Mouse (Mus musculus): ENCODE data around the gene Acpp. TPM values are rescaled to one million over a fixed set of nuclear protein-coding genes. Genes with fewer than 3 reads are reported as not detected.

Acpp gene
- polyA plus RNA-seq, 1 experiment from 2014 or later = 0.84 TPM

GRCm38 (mm10) chr9:104361073-104361891 lies 23.7 kb upstream of the Acpp start:
- Histone ChIP-seq H3K36me3 (ENCODE audit: insufficient read depth, low read length) (no peaks in the 10 kb centered on the region), H3K27me3 (replicated peaks; ENCODE audit: insufficient read depth, low read length) (no peaks in the 10 kb centered on the region), H3K9me3 (ENCODE audit: low read length) (no peaks in the 10 kb centered on the region; the same call in 1 of the 2 replicates), H3K4me1 (ENCODE audit: insufficient read depth, low read depth, low read length) (no peaks in the 10 kb centered on the region), H3K4me2 (replicated peaks; ENCODE audit: low read depth, low read length) (no peak overlapping the region), H3K27ac (ENCODE audit: low read length) (no peak overlapping the region), H3K4me3 (ENCODE audit: low read depth, low read length) (no peak overlapping the region), H3K9ac (replicated peaks; ENCODE audit: low read depth) (no peak overlapping the region)
- TF ChIP-seq EP300 (IDR thresholded peaks at IDR 0.05) (no peak), CTCF (IDR thresholded peaks at IDR 0.05) (no peak)
- ATAC-seq (no peak), DNase-seq (ENCODE audit: low spot score) (no peak)
- WGBS = 65% methylated on average over 17 of the region's 17 CpGs

DNA sequence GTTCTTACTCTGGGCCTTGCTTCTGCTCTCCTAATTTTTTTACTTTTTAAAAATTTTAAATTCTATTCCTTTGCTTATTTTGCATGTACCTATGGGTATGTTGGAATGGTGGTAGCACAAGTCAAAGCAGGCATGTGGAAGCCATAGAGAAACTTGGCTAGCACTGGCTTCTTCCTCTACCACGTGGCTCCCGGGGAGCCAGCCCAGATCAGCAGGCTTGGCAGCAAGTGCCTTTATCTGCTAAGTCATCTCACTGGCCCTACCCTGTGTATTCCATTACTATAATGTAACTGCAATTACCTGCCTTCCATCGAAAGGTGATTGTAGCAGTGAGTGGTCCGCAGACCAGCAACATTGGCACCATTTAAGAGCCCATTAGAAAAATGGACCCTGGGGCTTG lies 22.8 kb upstream of the Acpp start:
- H3K4me1 ChIP-seq (ENCODE audit: insufficient read depth, low read depth, low read length) = no peaks in the 10 kb centered on the region
- no peaks in the 10 kb centered on the region; the same call in 1 of the 2 replicates for H3K9me3 ChIP-seq (ENCODE audit: low read length)
- no peaks in the 10 kb centered on the region for H3K27me3 ChIP-seq (replicated peaks; ENCODE audit: insufficient read depth, low read length)
- no peak for TF ChIP-seq EP300 (IDR thresholded peaks at IDR 0.05)
- no peak for TF ChIP-seq CTCF (IDR thresholded peaks at IDR 0.05)
- 86% methylated on average over 4 of the region's 4 CpGs for WGBS
- no peak overlapping the region for H3K4me2 ChIP-seq (replicated peaks; ENCODE audit: low read depth, low read length)
- no peak for DNase-seq (ENCODE audit: low spot score)
- H3K27ac ChIP-seq (ENCODE audit: low read length) = no peak overlapping the region
- no peaks in the 10 kb centered on the region for H3K36me3 ChIP-seq (ENCODE audit: insufficient read depth, low read length)
- no peak overlapping the region for H3K4me3 ChIP-seq (ENCODE audit: low read depth, low read length)
- H3K9ac ChIP-seq (replicated peaks; ENCODE audit: low read depth) = no peak overlapping the region
- ATAC-seq = no peak

DNA sequence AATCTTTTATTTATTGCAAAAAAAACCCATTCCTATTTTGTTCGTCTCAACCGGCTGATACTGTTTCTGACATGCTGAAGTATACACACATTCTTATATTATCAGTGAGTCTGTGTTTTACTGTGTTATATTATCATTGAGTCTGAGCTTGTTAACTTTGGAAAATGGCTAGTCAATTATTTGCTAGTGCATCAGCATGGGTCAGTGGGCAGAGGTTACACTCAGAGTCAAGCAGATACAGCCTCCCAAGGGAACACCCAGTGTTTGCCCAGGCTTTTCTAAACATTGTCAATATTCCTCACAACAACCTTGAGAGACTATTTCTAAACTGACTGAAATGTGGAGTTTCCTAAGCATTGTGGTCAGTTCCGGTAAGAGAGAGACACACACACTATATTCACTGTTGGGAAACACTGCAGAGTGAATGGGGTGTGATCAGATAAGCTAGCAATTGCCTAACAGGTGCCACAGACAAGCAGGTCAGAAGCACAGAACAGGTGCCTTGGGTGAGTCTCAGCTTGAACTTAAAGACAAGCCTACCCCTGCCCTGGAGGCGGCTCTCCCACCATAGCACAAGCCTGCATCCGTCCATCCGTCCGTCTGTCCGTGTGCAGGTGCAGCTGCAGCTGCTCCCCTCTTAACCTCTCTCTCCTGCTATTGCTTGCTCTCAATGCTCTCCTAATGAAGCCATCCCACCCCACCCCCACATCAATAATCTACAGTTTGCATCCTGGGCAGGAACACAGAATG lies 18.1 kb upstream of the Acpp start:
- H3K9ac ChIP-seq (replicated peaks; ENCODE audit: low read depth) = no peak overlapping the region
- ATAC-seq (no peak), DNase-seq (ENCODE audit: low spot score) (peak; percentile 33)
- no peaks in the 10 kb centered on the region for H3K36me3 ChIP-seq (ENCODE audit: insufficient read depth, low read length)
- H3K4me3 ChIP-seq (ENCODE audit: low read depth, low read length) = no peak overlapping the region
- no peaks in the 10 kb centered on the region for H3K4me1 ChIP-seq (ENCODE audit: insufficient read depth, low read depth, low read length)
- no peaks in the 10 kb centered on the region for H3K9me3 ChIP-seq (ENCODE audit: low read length)
- no peak overlapping the region for H3K27ac ChIP-seq (ENCODE audit: low read length)
- no peak overlapping the region for H3K4me2 ChIP-seq (replicated peaks; ENCODE audit: low read depth, low read length)
- H3K27me3 ChIP-seq (replicated peaks; ENCODE audit: insufficient read depth, low read length) = no peaks in the 10 kb centered on the region
- WGBS = 63% methylated on average over 8 of the region's 8 CpGs
- TF ChIP-seq EP300 (IDR thresholded peaks at IDR 0.05) = no peak
- no peak for TF ChIP-seq CTCF (IDR thresholded peaks at IDR 0.05)

- ATAC-seq (no peak), DNase-seq (ENCODE audit: low spot score) (no peak)
- Histone ChIP-seq H3K9me3 (ENCODE audit: low read length) (no peaks in the 10 kb centered on the region), H3K4me1 (ENCODE audit: insufficient read depth, low read depth, low read length) (no peaks in the 10 kb centered on the region), H3K27ac (ENCODE audit: low read length) (no peak overlapping the region), H3K27me3 (replicated peaks; ENCODE audit: insufficient read depth, low read length) (no peaks in the 10 kb centered on the region), H3K4me2 (replicated peaks; ENCODE audit: low read depth, low read length) (no peak overlapping the region), H3K9ac (replicated peaks; ENCODE audit: low read depth) (no peak overlapping the region), H3K36me3 (ENCODE audit: insufficient read depth, low read length) (no peaks in the 10 kb centered on the region), H3K4me3 (ENCODE audit: low read depth, low read length) (no peak overlapping the region)
- WGBS = 75% methylated on average over 5 of the region's 5 CpGs
- TF ChIP-seq CTCF (IDR thresholded peaks at IDR 0.05) = no peak
- no peak for TF ChIP-seq EP300 (IDR thresholded peaks at IDR 0.05)
Observed at GRCm38 (mm10) chr9:104344136-104344535, 6.6 kb upstream of the Acpp start.

DNA sequence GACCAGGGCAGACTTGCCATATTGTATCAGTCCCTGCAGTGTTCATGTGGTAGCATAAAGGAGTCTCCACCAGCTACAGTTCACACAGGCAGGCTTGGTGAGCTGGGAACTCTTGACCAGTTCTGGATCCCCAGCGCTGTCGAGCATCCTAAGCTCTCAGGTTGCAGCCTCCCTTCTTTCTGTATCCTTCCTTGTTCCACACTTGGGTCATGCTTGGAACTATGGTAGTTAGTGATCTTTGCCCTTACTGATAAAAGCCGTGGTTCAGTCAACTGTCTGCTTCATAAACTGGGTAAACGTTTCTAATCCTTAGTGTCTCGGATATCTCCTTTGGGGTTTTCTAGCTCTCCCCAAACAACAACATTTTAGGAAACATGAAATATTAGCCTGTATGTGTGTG lies 1.9 kb upstream of the Acpp start:
- Histone ChIP-seq H3K9ac (replicated peaks; ENCODE audit: low read depth) (no peak overlapping the region), H3K36me3 (ENCODE audit: insufficient read depth, low read length) (no peaks in the 10 kb centered on the region), H3K9me3 (ENCODE audit: low read length) (no peaks in the 10 kb centered on the region), H3K27me3 (replicated peaks; ENCODE audit: insufficient read depth, low read length) (no peaks in the 10 kb centered on the region), H3K4me2 (replicated peaks; ENCODE audit: low read depth, low read length) (no peak overlapping the region), H3K4me3 (ENCODE audit: low read depth, low read length) (no peak overlapping the region), H3K27ac (ENCODE audit: low read length) (no peak overlapping the region), H3K4me1 (ENCODE audit: insufficient read depth, low read depth, low read length) (no peaks in the 10 kb centered on the region)
- ATAC-seq (no peak), DNase-seq (ENCODE audit: low spot score) (no peak)
- 83% methylated on average over 5 of the region's 5 CpGs for whole genome bisulfite sequencing
- TF ChIP-seq CTCF (IDR thresholded peaks at IDR 0.05) = no peak
- TF ChIP-seq EP300 (IDR thresholded peaks at IDR 0.05) = no peak
